Mouse (Mus musculus) T-helper 17 cell (primary cell): ENCODE data around the gene Fam120a.

Experiments used
- in situ Hi-C, 2 experiments: fragments of 300-600 bp; cut with MboI, MseI; formaldehyde crosslinking; loops; 1 replicate in 1 of 2; 2 replicates in 1 of 2; pipeline ENCODE4 v1.15.1; 2025; ENCODE audit warnings: high pct_unique_total_duplicates in 2 of 2

The Fam120a gene

GRCm38 (mm10) chr13:48919756-48920415, 47.9 kb downstream of the Fam120a start:
- in situ Hi-C loops: loop anchor here (5.0 to 25.0 kb wide), 2 partner anchors 32 to 792 kb away; no protein-coding TSS in a partner anchor

GRCm38 (mm10) chr13:48917113-48917599, 50.7 kb downstream of the Fam120a start:
- in situ Hi-C loops: loop anchor here (5.0 to 25.0 kb wide), 2 partner anchors 35 to 795 kb away; no protein-coding TSS in a partner anchor

- in situ Hi-C loops: loop anchor here in 1 of 2 experiments (25.0 kb wide), 1 partner anchor 799 kb away; no protein-coding TSS in a partner anchor
These were observed 54.1 kb downstream of the Fam120a start for GRCm38 (mm10) chr13:48913680-48914079.

- in situ Hi-C loops: loop anchor here in 1 of 2 experiments (25.0 kb wide), 1 partner anchor 799 kb away; no protein-coding TSS in a partner anchor
These were observed 54.7 kb downstream of the Fam120a start for GRCm38 (mm10) chr13:48913141-48913540.

GRCm38 (mm10) chr13:48911426-48911825, 56.4 kb downstream of the Fam120a start:
- in situ Hi-C loops: loop anchor here in 1 of 2 experiments (25.0 kb wide), 1 partner anchor 801 kb away; no protein-coding TSS in a partner anchor

- in situ Hi-C loops: loop anchor here in 1 of 2 experiments (25.0 kb wide), 1 partner anchor 807 kb away; no protein-coding TSS in a partner anchor
These were observed 62.4 kb downstream of the Fam120a start for GRCm38 (mm10) chr13:48905458-48905857.

- in situ Hi-C loops: loop anchor here in 1 of 2 experiments (10.0 kb wide), 1 partner anchor 829 kb away; no protein-coding TSS in a partner anchor
These were observed 72.4 kb downstream of the Fam120a start for GRCm38 (mm10) chr13:48895376-48895775.

GRCm38 (mm10) chr13:48890260-48890960, 77.4 kb downstream of the Fam120a start:
- in situ Hi-C loops: loop anchor here (5.0 to 10.0 kb wide), 2 partner anchors 42 to 834 kb away; no protein-coding TSS in a partner anchor

GRCm38 (mm10) chr13:48878534-48878933, 89.3 kb downstream of the Fam120a start:
- in situ Hi-C loops: loop anchor here in 1 of 2 experiments (10.0 kb wide), 1 partner anchor 296 kb away; no protein-coding TSS in a partner anchor

- in situ Hi-C loops: loop anchor here in 1 of 2 experiments (10.0 kb wide), 1 partner anchor 297 kb away; no protein-coding TSS in a partner anchor
These were observed 90.0 kb downstream of the Fam120a start for GRCm38 (mm10) chr13:48877805-48878204.

- in situ Hi-C loops: loop anchor here in 1 of 2 experiments (10.0 kb wide), 1 partner anchor 302 kb away; no protein-coding TSS in a partner anchor
These were observed 95.1 kb downstream of the Fam120a start for GRCm38 (mm10) chr13:48872726-48873125.

GRCm38 (mm10) chr13:48871887-48872606, 95.8 kb downstream of the Fam120a start:
- in situ Hi-C loops: loop anchor here in 1 of 2 experiments (10.0 kb wide), 1 partner anchor 303 kb away; no protein-coding TSS in a partner anchor

- in situ Hi-C loops: loop anchor here in 1 of 2 experiments (10.0 kb wide), 1 partner anchor 304 kb away; no protein-coding TSS in a partner anchor
These were observed 96.8 kb downstream of the Fam120a start, which contains the start of gene Phf2 for GRCm38 (mm10) chr13:48870771-48871731. Gene Phf2 (minus strand): TSS chr13:48871119.

GRCm38 (mm10) chr13:48869950-48870770, 97.7 kb downstream of the Fam120a start:
- in situ Hi-C loops: loop anchor here in 1 of 2 experiments (10.0 kb wide), 1 partner anchor 305 kb away; no protein-coding TSS in a partner anchor

GRCm38 (mm10) chr13:48869600-48869949, 98.2 kb downstream of the Fam120a start:
- in situ Hi-C loops: no loop called here

GRCm38 (mm10) chr13:48869088-48869487, 98.7 kb downstream of the Fam120a start:
- in situ Hi-C loops: no loop called here

- in situ Hi-C loops: no loop called here
These were observed 103.0 kb downstream of the Fam120a start for GRCm38 (mm10) chr13:48864673-48865356.

- in situ Hi-C loops: no loop called here
These were observed 104.3 kb downstream of the Fam120a start for GRCm38 (mm10) chr13:48863556-48863955.
